Mouse (Mus musculus) neural tube, embryonic 13.5 days (tissue): ENCODE results near the gene Kcnj10. TPM values are rescaled to one million over a fixed set of nuclear protein-coding genes. Genes with fewer than 3 reads are reported as not detected.

ENCODE experiments used
- ATAC-seq: fragments of 200-750 bp; cut with Nextera tagmentation; 2 replicates; pipeline ENCODE4 v1.8.0; 2017; ENCODE audit warnings: low read depth, mild to moderate bottlenecking, moderate TSS enrichment, moderate library complexity
- H3K27ac ChIP-seq: fragments of 300-500 bp; sonication (generic); replicated peaks from 2 replicates; pipeline ENCODE4 v1.5.1; 2015; ENCODE audit warnings: moderate library complexity, mild to moderate bottlenecking, inconsistent platforms
- H3K27me3 ChIP-seq: fragments of 300-500 bp; sonication (generic); 2 replicates; pipeline ENCODE4 v1.6.1; 2015; ENCODE audit warnings: mild to moderate bottlenecking, inconsistent platforms
- H3K36me3 ChIP-seq: fragments of 300-500 bp; sonication (generic); 2 replicates; pipeline ENCODE4 v1.6.1; 2015; ENCODE audit warnings: mild to moderate bottlenecking, inconsistent platforms
- H3K4me1 ChIP-seq: fragments of 300-500 bp; sonication (generic); replicated peaks from 2 replicates; pipeline ENCODE4 v1.6.1; 2015; ENCODE audit warnings: inconsistent platforms
- H3K4me2 ChIP-seq: fragments of 300-500 bp; sonication (generic); 2 replicates; pipeline ENCODE4 v1.6.1; 2015; ENCODE audit warnings: inconsistent platforms, mild to moderate bottlenecking, moderate library complexity
- H3K4me3 ChIP-seq: fragments of 300-500 bp; sonication (generic); 2 replicates; pipeline ENCODE4 v1.5.1; 2015; ENCODE audit warnings: mild to moderate bottlenecking, inconsistent platforms
- H3K9ac ChIP-seq: fragments of 300-500 bp; sonication (generic); 2 replicates; pipeline ENCODE4 v1.6.1; 2015; ENCODE audit warnings: moderate library complexity, mild to moderate bottlenecking, inconsistent platforms
- H3K9me3 ChIP-seq: fragments of 300-500 bp; sonication (generic); 2 replicates; pipeline ENCODE4 v1.6.1; 2016; ENCODE audit warnings: inconsistent platforms
- WGBS: fragments of 180-500 bp; shearing (Covaris S2); methylation state at CpG from one replicate; pipeline ENCODE4 v1.1.7; 2015; 5-methylcytosine and 5-hydroxymethylcytosine counted together
- polyA plus RNA-seq: library from polyadenylated mRNA; unstranded; fragments of >200 nt; fragmentation: Nextera tagmentation; extraction: Ambion mirVana; gene quantifications from 2 replicates; pipeline ENCODE4 v1.2.1, GENCODE M21; 2015

Gene Kcnj10
- polyA plus RNA-seq, 1 experiment from 2014 or later = 1.9 TPM

DNA sequence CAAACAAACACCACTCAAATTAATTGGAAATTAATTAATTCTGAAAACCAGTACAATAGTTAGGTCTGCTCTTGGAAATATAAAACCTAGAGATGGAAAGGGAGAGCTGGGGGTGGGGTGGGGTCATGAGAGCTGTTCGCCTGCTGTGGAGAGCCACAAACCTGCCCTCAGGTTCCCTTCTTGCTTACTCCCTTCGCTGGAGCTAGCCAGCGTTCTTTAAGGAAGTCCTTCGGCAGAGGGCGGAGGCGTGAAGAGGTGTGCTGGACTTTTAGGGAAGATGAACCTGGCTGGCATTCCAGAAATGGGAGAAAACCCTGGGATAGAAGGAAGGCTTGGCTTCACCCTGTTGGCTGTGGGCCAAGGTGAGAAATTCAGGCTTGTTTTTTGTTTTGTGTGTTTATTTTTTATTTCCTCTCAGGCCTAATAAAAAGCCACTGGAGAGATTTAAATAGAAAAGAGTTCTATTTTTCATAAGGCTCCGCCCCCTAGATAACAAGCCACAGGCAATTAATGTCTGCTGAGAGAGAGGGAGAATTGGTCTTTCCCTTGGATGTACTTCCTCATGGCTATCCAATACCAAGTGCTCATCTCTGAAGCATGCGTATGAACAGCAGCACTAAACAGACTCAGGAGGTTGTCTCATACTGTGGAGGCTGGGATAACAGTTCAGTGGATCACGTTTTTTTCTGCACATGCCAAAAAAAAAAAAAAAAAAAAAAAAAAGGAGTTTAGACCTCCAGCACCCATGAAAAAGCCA lies 56.2 kb downstream of the Kcnj10 start:
- H3K9me3 ChIP-seq = no peaks in the 10 kb centered on the region
- H3K27ac ChIP-seq = no peak overlapping the region
- 64% methylated on average over 9 of the region's 9 CpGs for WGBS
- no peak for ATAC-seq
- no peak overlapping the region for H3K4me2 ChIP-seq
- H3K4me3 ChIP-seq = no peak overlapping the region
- H3K4me1 ChIP-seq = peaks cover 3% of the 10 kb centered on the region
- no peak overlapping the region for H3K9ac ChIP-seq
- peaks cover 4% of the 10 kb centered on the region; the same call in 1 of the 2 replicates for H3K27me3 ChIP-seq
- H3K36me3 ChIP-seq = no peaks in the 10 kb centered on the region

DNA sequence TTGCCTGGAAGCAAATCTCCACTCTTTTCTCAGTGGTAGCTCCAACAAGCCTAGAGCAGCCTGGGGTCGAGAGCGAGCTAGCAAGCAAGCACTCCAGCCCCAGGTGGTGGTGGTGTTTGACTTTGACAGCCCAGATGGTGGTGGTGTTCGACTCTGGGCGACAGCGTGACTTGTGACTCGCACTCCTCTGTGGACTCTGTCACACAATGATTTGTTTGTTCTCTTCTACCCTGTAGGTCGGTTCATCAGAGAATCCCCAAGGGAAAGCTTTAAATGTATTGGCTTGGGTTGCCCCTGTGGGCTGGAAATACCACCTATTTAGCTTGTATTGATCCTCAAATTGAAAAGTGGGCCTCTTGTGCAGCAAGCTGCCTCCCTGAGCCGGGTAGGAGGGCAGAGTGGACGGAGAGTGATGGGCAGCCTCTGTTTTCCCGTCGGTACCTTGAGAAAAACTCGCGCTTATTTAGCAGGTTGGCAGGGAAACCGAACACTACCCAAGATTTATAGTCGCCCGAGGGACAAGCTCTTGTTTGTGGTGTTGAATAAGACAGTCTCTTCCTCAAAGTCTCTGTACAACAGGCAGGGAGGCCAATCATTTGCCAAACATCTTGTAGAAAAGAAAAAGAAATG lies 65.2 kb downstream of the Kcnj10 start:
- Histone ChIP-seq H3K9ac (no peak overlapping the region), H3K27ac (peak overlapping the region; percentile 42; the same call in 1 of the 2 replicates), H3K4me1 (peaks cover 24% of the 10 kb centered on the region), H3K36me3 (no peaks in the 10 kb centered on the region), H3K9me3 (no peaks in the 10 kb centered on the region), H3K27me3 (no peaks in the 10 kb centered on the region), H3K4me3 (no peak overlapping the region), H3K4me2 (0 out of 2 replicates have a peak overlapping the region, but pooled peaks have one; percentile 6)
- WGBS = 12% methylated on average over 16 of the region's 16 CpGs
- ATAC-seq = peak; percentile 72

DNA sequence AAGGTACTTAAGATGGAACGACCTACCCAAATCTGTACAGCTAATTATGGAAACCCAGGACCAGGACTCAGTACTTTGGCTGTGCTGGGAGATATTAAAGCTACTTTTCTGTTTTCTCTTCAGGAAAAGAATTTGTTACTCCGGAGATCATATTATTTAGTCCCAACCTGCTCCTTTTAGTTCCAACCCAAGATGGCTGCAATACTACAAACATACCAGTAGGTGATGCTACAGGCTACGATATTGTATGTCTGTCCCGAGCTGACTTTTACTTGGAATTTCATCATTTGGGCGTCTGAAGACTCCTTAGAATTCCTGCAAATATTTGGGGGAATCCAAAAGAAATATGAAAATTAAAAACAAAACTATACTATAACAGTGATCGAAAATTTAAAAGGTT lies 68.0 kb downstream of the Kcnj10 start:
- Histone ChIP-seq H3K4me2 (no peak overlapping the region), H3K4me3 (no peak overlapping the region), H3K27me3 (no peaks in the 10 kb centered on the region), H3K27ac (no peak overlapping the region), H3K9ac (no peak overlapping the region), H3K9me3 (no peaks in the 10 kb centered on the region), H3K4me1 (peaks cover 24% of the 10 kb centered on the region), H3K36me3 (no peaks in the 10 kb centered on the region)
- WGBS = 12% methylated on average over 6 of the region's 6 CpGs
- ATAC-seq = no peak

GRCm38 (mm10) chr1:172409431-172409830 lies 68.4 kb downstream of the Kcnj10 start:
- Histone ChIP-seq H3K4me1 (peaks cover 24% of the 10 kb centered on the region), H3K27me3 (no peaks in the 10 kb centered on the region), H3K9me3 (no peaks in the 10 kb centered on the region), H3K4me2 (no peak overlapping the region), H3K4me3 (no peak overlapping the region), H3K9ac (no peak overlapping the region), H3K27ac (no peak overlapping the region), H3K36me3 (no peaks in the 10 kb centered on the region)
- 9% methylated on average over 5 of the region's 5 CpGs for WGBS
- no peak for ATAC-seq

GRCm38 (mm10) chr1:172410806-172411205 lies 69.8 kb downstream of the Kcnj10 start:
- no peak for ATAC-seq
- H3K27me3 ChIP-seq = no peaks in the 10 kb centered on the region
- no peak overlapping the region for H3K4me2 ChIP-seq
- H3K4me3 ChIP-seq = no peak overlapping the region
- H3K36me3 ChIP-seq = no peaks in the 10 kb centered on the region
- WGBS = 2% methylated on average over 4 of the region's 4 CpGs
- H3K9ac ChIP-seq = no peak overlapping the region
- no peak overlapping the region for H3K27ac ChIP-seq
- no peaks in the 10 kb centered on the region for H3K9me3 ChIP-seq
- H3K4me1 ChIP-seq = peaks cover 18% of the 10 kb centered on the region

DNA sequence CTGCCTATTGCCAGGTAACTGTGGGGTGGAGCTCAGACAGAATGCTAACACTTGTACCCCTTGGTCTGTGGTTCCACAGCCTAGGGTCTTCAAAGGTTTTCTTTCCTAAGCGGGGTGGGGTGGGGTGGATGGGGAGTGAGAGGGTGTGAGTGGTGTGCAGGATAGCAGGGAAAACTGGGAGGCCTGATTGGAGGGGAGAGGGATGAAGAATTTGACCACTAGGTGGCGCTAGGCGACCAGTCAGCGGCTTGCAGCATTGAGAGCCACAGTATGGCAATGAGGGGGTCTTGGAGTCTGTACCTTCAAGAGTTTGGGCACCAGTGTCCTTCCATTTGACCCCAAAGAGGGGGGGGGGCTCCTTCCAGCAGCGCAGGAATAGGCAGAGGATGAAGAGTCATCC lies 71.2 kb downstream of the Kcnj10 start:
- no peak overlapping the region for H3K4me3 ChIP-seq
- peaks cover 4% of the 10 kb centered on the region; the same call in 1 of the 2 replicates for H3K4me1 ChIP-seq
- peak; percentile 77 for ATAC-seq
- no peaks in the 10 kb centered on the region for H3K36me3 ChIP-seq
- H3K4me2 ChIP-seq = no peak overlapping the region
- H3K9me3 ChIP-seq = no peaks in the 10 kb centered on the region
- under 1% methylated on average over 5 of the region's 5 CpGs for WGBS
- no peak overlapping the region for H3K9ac ChIP-seq
- H3K27ac ChIP-seq = no peak overlapping the region
- no peaks in the 10 kb centered on the region for H3K27me3 ChIP-seq

- no peak overlapping the region for H3K27ac ChIP-seq
- H3K27me3 ChIP-seq = no peaks in the 10 kb centered on the region
- 0 out of 2 replicates have a peak, but pooled peaks cover 4% of the 10 kb centered on the region for H3K4me1 ChIP-seq
- no peak overlapping the region for H3K4me3 ChIP-seq
- H3K36me3 ChIP-seq = no peaks in the 10 kb centered on the region
- 81% methylated on average over 4 of the region's 4 CpGs for WGBS
- H3K9ac ChIP-seq = no peak overlapping the region
- no peaks in the 10 kb centered on the region for H3K9me3 ChIP-seq
- H3K4me2 ChIP-seq = no peak overlapping the region
- no peak for ATAC-seq
Observed at GRCm38 (mm10) chr1:172413491-172414230, 72.7 kb downstream of the Kcnj10 start.

DNA sequence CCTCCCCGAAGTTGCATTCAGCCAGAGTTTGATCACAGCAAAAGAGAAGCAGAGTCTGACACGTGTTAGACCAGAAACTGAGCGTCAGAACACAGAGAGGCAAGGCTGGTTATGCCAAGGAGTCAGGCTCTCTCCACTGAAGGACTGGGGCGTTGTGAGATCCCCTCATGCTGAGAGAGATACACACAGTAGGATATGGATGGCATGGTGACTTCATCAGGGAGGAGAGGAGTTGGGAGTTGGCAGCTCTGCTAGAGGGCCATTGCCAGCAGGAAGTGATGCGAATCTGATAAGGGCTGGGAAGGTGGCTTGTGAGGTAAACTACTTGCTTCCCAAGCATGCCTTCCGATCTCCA lies 73.2 kb downstream of the Kcnj10 start:
- Histone ChIP-seq H3K9ac (no peak overlapping the region), H3K4me1 (0 out of 2 replicates have a peak, but pooled peaks cover 4% of the 10 kb centered on the region), H3K27me3 (no peaks in the 10 kb centered on the region), H3K4me3 (no peak overlapping the region), H3K9me3 (no peaks in the 10 kb centered on the region), H3K4me2 (no peak overlapping the region), H3K36me3 (no peaks in the 10 kb centered on the region), H3K27ac (no peak overlapping the region)
- 84% methylated on average over 6 of the region's 6 CpGs for WGBS
- no peak for ATAC-seq

- Histone ChIP-seq H3K27ac (no peak overlapping the region), H3K4me2 (no peak overlapping the region), H3K27me3 (no peaks in the 10 kb centered on the region), H3K4me1 (0 out of 2 replicates have a peak, but pooled peaks cover 4% of the 10 kb centered on the region), H3K4me3 (no peak overlapping the region), H3K9me3 (no peaks in the 10 kb centered on the region), H3K9ac (no peak overlapping the region), H3K36me3 (no peaks in the 10 kb centered on the region)
- no peak for ATAC-seq
- WGBS = 85% methylated on average over 7 of the region's 7 CpGs
Observed at GRCm38 (mm10) chr1:172415061-172415460, 74.1 kb downstream of the Kcnj10 start.

DNA sequence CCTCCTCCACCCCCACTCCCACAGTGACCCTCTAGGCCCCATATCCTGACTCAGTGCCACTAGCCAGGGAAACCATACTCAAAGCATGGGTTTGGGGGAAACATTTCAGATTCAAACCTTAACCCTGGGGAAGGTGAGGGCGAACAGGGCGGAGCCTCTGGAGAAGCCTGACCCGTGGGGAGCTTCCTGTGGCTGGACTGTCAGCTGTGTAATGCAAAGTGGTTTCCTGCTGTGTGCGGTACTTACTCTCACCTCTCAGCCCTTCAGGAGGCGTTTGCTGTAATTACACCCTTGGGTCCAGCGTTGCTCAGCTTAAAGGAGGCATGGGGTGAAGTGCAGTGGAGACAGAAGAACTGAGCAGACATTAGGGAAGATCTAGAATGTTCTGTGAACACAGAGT lies 77.2 kb downstream of the Kcnj10 start:
- 0 out of 2 replicates have a peak, but pooled peaks have one; percentile 27 for ATAC-seq
- no peaks in the 10 kb centered on the region for H3K36me3 ChIP-seq
- H3K27ac ChIP-seq = no peak overlapping the region
- no peaks in the 10 kb centered on the region for H3K9me3 ChIP-seq
- H3K4me2 ChIP-seq = no peak overlapping the region
- H3K27me3 ChIP-seq = no peaks in the 10 kb centered on the region
- H3K4me1 ChIP-seq = 0 out of 2 replicates have a peak, but pooled peaks cover 4% of the 10 kb centered on the region
- H3K9ac ChIP-seq = no peak overlapping the region
- WGBS = 15% methylated on average over 6 of the region's 6 CpGs
- H3K4me3 ChIP-seq = no peak overlapping the region

DNA sequence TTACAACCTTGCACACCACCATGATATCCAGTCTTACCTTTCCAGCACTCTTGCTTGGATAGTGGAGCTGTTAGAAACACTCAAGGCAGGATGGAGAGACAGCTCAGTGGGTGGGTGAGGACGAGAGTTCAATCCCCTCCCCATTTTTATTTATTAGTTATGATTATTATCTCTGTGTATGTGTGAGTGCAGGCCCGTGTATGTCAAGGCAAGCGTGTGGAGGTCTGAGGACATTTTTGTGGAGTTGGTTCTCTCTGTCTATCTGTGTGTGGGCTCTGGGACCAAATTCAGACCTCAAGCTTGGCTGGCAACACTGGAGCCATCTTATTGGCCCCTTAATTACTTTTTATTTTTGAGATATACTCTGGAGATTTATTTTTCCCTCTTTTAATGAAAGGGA lies 77.6 kb downstream of the Kcnj10 start:
- Histone ChIP-seq H3K9me3 (no peaks in the 10 kb centered on the region), H3K4me3 (no peak overlapping the region), H3K4me2 (no peak overlapping the region), H3K4me1 (0 out of 2 replicates have a peak, but pooled peaks cover 4% of the 10 kb centered on the region), H3K36me3 (no peaks in the 10 kb centered on the region), H3K27ac (no peak overlapping the region), H3K9ac (no peak overlapping the region), H3K27me3 (no peaks in the 10 kb centered on the region)
- ATAC-seq = no peak
- 78% methylated on average over 3 of the region's 3 CpGs for WGBS

GRCm38 (mm10) chr1:172420181-172420580 lies 79.2 kb downstream of the Kcnj10 start:
- Histone ChIP-seq H3K36me3 (no peaks in the 10 kb centered on the region), H3K27ac (no peak overlapping the region), H3K4me3 (no peak overlapping the region), H3K4me1 (0 out of 2 replicates have a peak, but pooled peaks cover 4% of the 10 kb centered on the region), H3K27me3 (no peaks in the 10 kb centered on the region), H3K4me2 (no peak overlapping the region), H3K9me3 (no peaks in the 10 kb centered on the region), H3K9ac (no peak overlapping the region)
- ATAC-seq = no peak
- WGBS = 90% methylated on average over 6 of the region's 6 CpGs
